Mouse (Mus musculus): ENCODE results near the gene Wdr35.

Gene Wdr35

DNA sequence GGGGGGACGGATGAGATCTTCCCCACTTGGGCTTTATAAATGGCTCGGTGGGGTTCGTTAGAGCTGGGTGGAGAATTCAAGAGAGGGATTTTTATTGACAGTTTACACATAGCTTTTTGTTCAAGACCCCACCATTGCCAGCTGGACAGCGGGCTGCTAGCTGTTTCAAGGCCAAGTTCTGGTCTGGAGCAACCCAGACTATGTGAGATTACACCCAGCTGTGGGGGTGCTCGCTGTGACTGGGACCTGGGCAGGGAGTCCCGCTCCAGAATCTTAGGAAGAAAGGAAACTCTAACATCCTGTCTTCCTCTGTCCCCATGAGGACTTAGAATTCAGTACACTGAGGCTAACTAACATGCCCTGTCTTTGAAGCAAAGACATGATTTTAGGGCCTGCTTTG lies 89.9 kb downstream of the Wdr35 start:
- no peak for TF ChIP-seq GATA4 (IDR thresholded peaks at IDR 0.05; ENCODE audit: insufficient replicate concordance, low read length)

DNA sequence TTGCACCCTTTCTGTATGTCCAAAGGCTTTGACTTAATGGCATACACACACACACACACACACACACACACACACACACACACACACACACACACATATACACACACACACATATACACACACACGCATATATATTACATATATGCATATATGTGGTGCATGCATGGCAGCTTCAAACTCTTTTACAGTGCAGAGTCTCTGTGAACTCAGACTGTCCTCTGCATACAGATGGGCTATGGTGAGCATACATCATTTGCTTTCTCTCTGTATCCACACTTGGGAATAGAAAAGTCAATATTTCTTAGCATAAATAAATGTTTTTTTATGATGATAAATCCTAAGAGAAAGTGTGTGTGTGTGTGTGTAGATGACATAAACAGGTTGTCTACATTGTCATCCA lies 97.4 kb downstream of the Wdr35 start:
- TF ChIP-seq GATA4 (IDR thresholded peaks at IDR 0.05; ENCODE audit: insufficient replicate concordance, low read length) = no peak

DNA sequence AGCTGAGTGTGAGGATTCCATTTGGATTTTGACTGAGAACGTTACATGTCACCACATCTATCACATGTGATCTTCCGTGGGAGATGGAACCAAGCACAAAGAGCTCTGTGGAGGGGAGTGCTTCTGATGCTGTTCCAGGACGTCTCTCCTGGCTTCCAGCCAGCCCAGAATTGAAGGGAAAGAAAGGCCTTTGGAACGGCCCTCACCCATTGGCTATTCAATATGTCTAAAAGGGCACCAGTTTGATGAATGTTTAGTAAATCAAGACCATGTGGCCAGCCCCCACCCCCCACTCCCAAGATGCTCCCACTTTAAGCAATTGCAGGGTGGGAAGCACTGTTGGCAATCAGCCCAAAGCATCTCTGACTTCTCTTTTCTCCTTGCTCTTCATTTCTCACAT lies 97.8 kb downstream of the Wdr35 start:
- TF ChIP-seq GATA4 (IDR thresholded peaks at IDR 0.05; ENCODE audit: insufficient replicate concordance, low read length) = no peak

DNA sequence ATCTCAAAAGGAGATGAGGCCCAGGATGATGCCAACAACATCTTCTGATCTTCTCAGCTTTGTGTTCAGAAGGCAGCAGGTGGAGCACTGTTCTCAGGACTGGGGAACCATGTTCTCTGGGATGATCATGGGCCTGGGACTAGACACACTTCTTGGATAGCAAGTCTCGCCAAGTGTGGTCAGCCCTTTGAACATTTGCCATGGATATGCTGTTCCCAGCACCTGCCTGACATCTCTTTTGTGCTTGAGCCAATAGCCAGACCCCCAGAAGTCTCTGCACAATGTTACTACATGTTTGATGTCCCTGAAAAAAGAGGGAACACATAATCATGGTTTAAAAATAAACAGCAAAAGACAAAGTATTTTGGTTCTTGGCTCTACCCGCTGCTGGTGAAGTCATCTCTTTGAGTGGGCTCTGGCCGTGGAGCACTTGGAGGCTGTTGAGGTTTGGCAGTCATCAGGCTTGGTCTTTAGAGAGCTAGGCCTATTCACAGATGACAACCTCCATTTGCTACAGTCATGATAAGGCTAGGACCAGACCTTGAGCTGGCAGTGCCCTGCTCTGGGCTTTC lies 103.9 kb downstream of the Wdr35 start:
- TF ChIP-seq GATA4 (IDR thresholded peaks at IDR 0.05; ENCODE audit: insufficient replicate concordance, low read length) = no peak

Data from liver, adult (tissue).